Mouse (Mus musculus): ENCODE measurements around the gene Gna12.

The Gna12 gene

GRCm38 (mm10) chr5:140794753-140795152 is 35.5 kb downstream of the Gna12 start:
- DNase-seq, result no peak

GRCm38 (mm10) chr5:140792233-140792632 is 38.0 kb downstream of the Gna12 start:
- DNase-seq, result no peak

GRCm38 (mm10) chr5:140790937-140791877 is 39.0 kb downstream of the Gna12 start:
- DNase-seq, result peak; percentile 45

GRCm38 (mm10) chr5:140790392-140790791 is 39.8 kb downstream of the Gna12 start:
- no peak for DNase-seq

- DNase-seq, result no peak
Measured at GRCm38 (mm10) chr5:140789561-140789960, 40.7 kb downstream of the Gna12 start.

GRCm38 (mm10) chr5:140785240-140785872 is 44.9 kb downstream of the Gna12 start:
- no peak for DNase-seq

GRCm38 (mm10) chr5:140784288-140784687 is 45.9 kb downstream of the Gna12 start:
- no peak for DNase-seq

- no peak for DNase-seq
Measured at GRCm38 (mm10) chr5:140783577-140783976, 46.7 kb downstream of the Gna12 start.

GRCm38 (mm10) chr5:140781886-140782572 is 48.2 kb downstream of the Gna12 start:
- DNase-seq, result no peak

GRCm38 (mm10) chr5:140781122-140781521 is 49.1 kb downstream of the Gna12 start:
- DNase-seq, result no peak

GRCm38 (mm10) chr5:140776968-140777367 is 53.3 kb downstream of the Gna12 start:
- no peak for DNase-seq

GRCm38 (mm10) chr5:140775111-140775510 is 55.1 kb downstream of the Gna12 start:
- no peak for DNase-seq

GRCm38 (mm10) chr5:140772158-140772557 is 58.1 kb downstream of the Gna12 start:
- no peak for DNase-seq

GRCm38 (mm10) chr5:140771612-140772011 is 58.6 kb downstream of the Gna12 start:
- no peak for DNase-seq

- peak; percentile 77 for DNase-seq
Measured at GRCm38 (mm10) chr5:140768333-140768732, 61.9 kb downstream of the Gna12 start.

- DNase-seq, result peak; percentile 62
Measured at GRCm38 (mm10) chr5:140767704-140768141, 62.5 kb downstream of the Gna12 start.

GRCm38 (mm10) chr5:140766566-140766965 is 63.7 kb downstream of the Gna12 start:
- no peak for DNase-seq

GRCm38 (mm10) chr5:140764921-140765613 is 65.2 kb downstream of the Gna12 start:
- DNase-seq, result no peak

GRCm38 (mm10) chr5:140762540-140762939 is 67.7 kb downstream of the Gna12 start:
- no peak for DNase-seq

GRCm38 (mm10) chr5:140758864-140759263 is 71.4 kb downstream of the Gna12 start:
- no peak for DNase-seq

- DNase-seq, result no peak
Measured at GRCm38 (mm10) chr5:140753223-140753622, 77.0 kb downstream of the Gna12 start.

GRCm38 (mm10) chr5:140752639-140753038 is 77.6 kb downstream of the Gna12 start:
- DNase-seq, result no peak

- no peak for DNase-seq
Measured at GRCm38 (mm10) chr5:140752041-140752440, 78.2 kb downstream of the Gna12 start.
